Mouse (Mus musculus): ENCODE data around the gene Cped1. TPM values are rescaled to one million over a fixed set of nuclear protein-coding genes. Genes with fewer than 3 reads are reported as not detected.
A peak's percentile ranks its signal among the peaks of the same experiment; 100 is the strongest.

Gene Cped1
- total and polyA plus RNA-seq, 3 experiments = not detected

DNA sequence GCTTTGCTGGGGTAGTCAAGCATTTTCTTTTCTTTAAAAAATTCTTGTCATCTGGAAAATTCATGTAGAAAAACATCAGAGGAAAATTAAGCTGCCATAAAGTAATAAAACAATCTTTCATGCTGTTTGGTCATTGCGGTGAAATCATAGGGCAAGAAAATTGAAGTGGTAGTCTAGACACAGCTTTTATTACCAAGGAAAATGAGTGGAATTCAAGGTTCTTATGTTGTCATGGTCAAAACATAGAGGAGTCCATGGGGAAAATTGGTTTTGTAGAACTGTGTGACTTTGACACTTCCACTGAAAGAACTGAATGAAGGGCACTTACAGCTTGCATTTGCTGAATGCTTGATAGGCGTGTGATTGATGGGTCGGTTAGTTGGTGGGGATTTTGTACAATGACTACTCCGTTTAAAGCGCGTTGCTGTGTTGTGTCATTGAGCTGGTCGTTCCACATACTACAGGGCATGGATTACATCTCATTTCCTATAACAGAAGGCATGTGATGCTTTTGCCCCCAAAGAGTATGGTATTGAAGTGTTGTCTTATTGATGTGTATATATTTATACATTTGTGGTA lies 93.1 kb downstream of the Cped1 start:
- Histone ChIP-seq H3K4me1 (ENCODE audit: control insufficient read depth in 1 of 2, insufficient read depth in 2 of 2, low read length in 2 of 2) (no peaks in the 10 kb centered on the region), H3K27ac (ENCODE audit: control insufficient read depth, low read depth, low read length) (no peak overlapping the region), H3K9ac (ENCODE audit: control insufficient read depth, low read depth, low read length, poor library complexity, severe bottlenecking) (no peak overlapping the region), H3K27me3 (ENCODE audit: control insufficient read depth in 1 of 2, insufficient read depth in 2 of 2, low read length in 2 of 2) (peaks cover 0 to 1% of the 10 kb centered on the region in 2 experiments; a peak in 1 of 4 replicates), H3K36me3 (ENCODE audit: control insufficient read depth in 1 of 2, insufficient read depth in 2 of 2, low read length in 2 of 2) (no peaks in the 10 kb centered on the region), H3K4me3 (ENCODE audit: control insufficient read depth in 1 of 2, insufficient read depth in 1 of 2, low read depth in 2 of 2, low read length in 2 of 2) (no peak overlapping the region), H3K79me2 (ENCODE audit: control insufficient read depth, insufficient read depth, low read length, poor library complexity) (no peaks in the 10 kb centered on the region), H3K9me3 (replicated peaks; ENCODE audit: insufficient read depth, low read length) (no peaks in the 10 kb centered on the region)
- no peak for DNase-seq (ENCODE audit: low read depth, low spot score)
- no peak for TF ChIP-seq USF1 (IDR thresholded peaks at IDR 0.05; ENCODE audit: low read depth, low read length)

DNA sequence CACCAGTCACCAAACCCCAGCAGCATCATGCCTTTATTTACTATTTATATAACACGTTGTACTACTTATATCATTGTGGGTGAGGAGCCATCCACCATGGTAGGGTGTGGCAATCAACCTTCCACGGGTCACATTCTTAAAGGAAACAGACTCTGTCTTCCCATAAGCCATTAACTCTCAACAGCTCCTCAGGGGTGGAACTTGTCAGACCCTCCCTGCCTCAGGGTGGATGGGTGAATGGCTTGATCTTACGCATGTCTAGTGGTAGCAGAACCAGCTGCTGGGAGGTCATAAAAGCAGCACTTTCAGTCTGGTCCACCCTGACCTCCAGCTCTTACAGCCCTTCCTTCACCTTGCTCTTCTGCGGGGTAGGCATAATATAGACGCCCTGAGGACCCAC lies 100.3 kb downstream of the Cped1 start:
- no peaks in the 10 kb centered on the region for H3K79me2 ChIP-seq (ENCODE audit: control insufficient read depth, insufficient read depth, low read length, poor library complexity)
- no peak for DNase-seq (ENCODE audit: low read depth, low spot score)
- H3K36me3 ChIP-seq (ENCODE audit: control insufficient read depth in 1 of 2, insufficient read depth in 2 of 2, low read length in 2 of 2) = no peaks in the 10 kb centered on the region
- TF ChIP-seq MYC (IDR thresholded peaks at IDR 0.05; ENCODE audit: low read depth, low read length) = no peak
- no peak for TF ChIP-seq NELFE (IDR thresholded peaks at IDR 0.05; ENCODE audit: low read depth, low read length)
- no peak for TF ChIP-seq ELF1 (IDR thresholded peaks at IDR 0.05; ENCODE audit: low read depth, low read length)
- TF ChIP-seq CHD2 (IDR thresholded peaks at IDR 0.05; ENCODE audit: low read length) = no peak
- no peak for TF ChIP-seq USF1 (IDR thresholded peaks at IDR 0.05; ENCODE audit: low read depth, low read length)
- no peak for TF ChIP-seq E2F4 (IDR thresholded peaks at IDR 0.05; ENCODE audit: borderline replicate concordance, low read depth, low read length)
- H3K9me3 ChIP-seq (replicated peaks; ENCODE audit: insufficient read depth, low read length) = no peaks in the 10 kb centered on the region
- H3K4me3 ChIP-seq (ENCODE audit: control insufficient read depth in 1 of 2, insufficient read depth in 1 of 2, low read depth in 2 of 2, low read length in 2 of 2) = no peak overlapping the region
- no peak overlapping the region for H3K9ac ChIP-seq (ENCODE audit: control insufficient read depth, low read depth, low read length, poor library complexity, severe bottlenecking)
- no peaks in the 10 kb centered on the region for H3K4me1 ChIP-seq (ENCODE audit: control insufficient read depth in 1 of 2, insufficient read depth in 2 of 2, low read length in 2 of 2)
- no peak overlapping the region for H3K27ac ChIP-seq (ENCODE audit: control insufficient read depth, low read depth, low read length)
- peaks cover 0 to under 1% of the 10 kb centered on the region in 2 experiments; a peak in 1 of 4 replicates for H3K27me3 ChIP-seq (ENCODE audit: control insufficient read depth in 1 of 2, insufficient read depth in 2 of 2, low read length in 2 of 2)

DNA sequence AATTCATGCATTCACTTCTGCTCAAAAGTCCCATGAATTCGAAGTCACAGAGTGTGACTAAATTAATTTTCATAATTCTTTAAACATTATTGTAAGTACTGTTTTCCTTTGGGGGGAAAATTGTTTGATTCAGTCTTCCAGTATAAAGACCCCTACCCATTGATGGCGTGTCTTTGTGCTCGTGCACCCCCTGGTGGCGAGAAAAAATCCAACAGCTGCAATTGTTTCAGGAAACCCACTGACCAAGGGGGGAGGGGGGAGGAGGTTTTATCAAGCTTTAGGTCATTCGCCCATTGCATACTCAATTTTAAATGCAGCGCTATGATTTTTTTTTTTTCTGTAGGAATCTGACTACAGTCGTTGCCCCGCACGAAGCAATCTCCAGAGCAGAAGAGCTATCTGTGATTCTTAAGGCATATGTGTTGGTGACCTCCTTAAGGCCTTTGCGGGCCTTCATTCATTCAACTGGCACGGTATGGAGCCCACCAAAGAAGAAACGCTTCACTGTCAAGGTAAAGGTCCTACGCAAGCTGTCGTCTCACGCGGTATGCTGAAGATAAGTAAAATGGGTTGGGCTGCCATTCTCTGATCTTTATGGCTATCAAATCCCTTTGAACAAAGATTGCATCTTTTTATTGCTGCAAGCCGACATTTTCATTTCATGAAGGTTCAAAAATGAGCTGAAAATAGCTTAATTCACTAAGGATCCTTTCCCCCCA lies 102.8 kb downstream of the Cped1 start:
- Histone ChIP-seq H3K4me1 (ENCODE audit: control insufficient read depth in 1 of 2, insufficient read depth in 2 of 2, low read length in 2 of 2) (no peaks in the 10 kb centered on the region), H3K4me3 (ENCODE audit: control insufficient read depth in 1 of 2, insufficient read depth in 1 of 2, low read depth in 2 of 2, low read length in 2 of 2) (no peak overlapping the region), H3K36me3 (ENCODE audit: control insufficient read depth in 1 of 2, insufficient read depth in 2 of 2, low read length in 2 of 2) (no peaks in the 10 kb centered on the region), H3K9me3 (replicated peaks; ENCODE audit: insufficient read depth, low read length) (no peaks in the 10 kb centered on the region), H3K79me2 (ENCODE audit: control insufficient read depth, insufficient read depth, low read length, poor library complexity) (no peaks in the 10 kb centered on the region), H3K27me3 (ENCODE audit: control insufficient read depth in 1 of 2, insufficient read depth in 2 of 2, low read length in 2 of 2) (no peaks in the 10 kb centered on the region), H3K27ac (ENCODE audit: control insufficient read depth, low read depth, low read length) (no peak overlapping the region), H3K9ac (ENCODE audit: control insufficient read depth, low read depth, low read length, poor library complexity, severe bottlenecking) (no peak overlapping the region)
- peak; percentile 6 for DNase-seq (ENCODE audit: low read depth, low spot score)
- TF ChIP-seq SMC3 (IDR thresholded peaks at IDR 0.05; ENCODE audit: low read depth, low read length) (peak; percentile 44), GATA1 (IDR thresholded peaks at IDR 0.05; ENCODE audit: low read depth, low read length) (no peak), RAD21 (IDR thresholded peaks at IDR 0.05; ENCODE audit: low read depth, low read length) (peak; percentile 29), CTCF (IDR thresholded peaks at IDR 0.05 in 2 of 3, conservative IDR thresholded peaks at IDR 0.05 in 1 of 3; ENCODE audit: control insufficient read depth in 1 of 3, insufficient read depth in 1 of 3, low read depth in 2 of 3, low read length in 3 of 3, poor library complexity in 1 of 3, severe bottlenecking in 1 of 3) (peak; percentile 39 to 58 (median 52))
